Mouse (Mus musculus): Measurements from ENCODE around the gene Med16.

DNA sequence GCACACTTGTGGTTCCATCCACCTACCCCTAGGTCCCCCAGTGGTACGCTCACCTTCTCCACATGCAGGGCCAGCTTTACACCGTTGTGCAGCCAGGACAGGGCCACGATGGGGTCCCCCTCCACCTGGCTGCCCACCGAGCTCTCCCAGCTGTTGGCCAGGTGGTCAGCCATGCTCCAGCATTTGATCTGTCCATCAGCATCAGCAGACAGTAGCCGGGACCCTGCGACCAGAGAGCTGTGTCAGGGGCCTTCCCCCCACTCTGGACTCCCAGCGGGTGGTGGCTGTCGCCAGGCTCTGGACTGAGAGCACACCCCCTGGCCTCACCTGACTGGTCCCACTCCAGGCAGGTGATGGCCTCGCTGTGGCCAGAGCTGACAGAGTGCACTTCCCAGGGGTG is 2.0 kb downstream of the Med16 start:
- TF ChIP-seq POLR2A (IDR thresholded peaks at IDR 0.05; ENCODE audit: extremely low read depth, insufficient read depth, low read length): no peak
- TF ChIP-seq CTCF (IDR thresholded peaks at IDR 0.05; ENCODE audit: extremely low read depth, insufficient read depth, low read length): no peak

Data from cortical plate, adult 2 months (tissue).